Mouse (Mus musculus) gastrocnemius, postnatal 36 days (tissue): ENCODE measurements at regions not wholly inside any gene's neighbourhood (a gene's known extent, or its start where the extent isn't known, plus 50 kb on each side); places are given as distances from the start of the nearest gene placed in this dataset.

ENCODE experiments used
- DNase-seq, 2 experiments: peaks; one replicate each; pipeline ENCODE4 v3.0.0; 2022
- intact Hi-C: fragments of 180-260 bp; cut with DNase I; formaldehyde crosslinking; loops from one replicate; pipeline ENCODE4 v1.15.1; 2025

DNA sequence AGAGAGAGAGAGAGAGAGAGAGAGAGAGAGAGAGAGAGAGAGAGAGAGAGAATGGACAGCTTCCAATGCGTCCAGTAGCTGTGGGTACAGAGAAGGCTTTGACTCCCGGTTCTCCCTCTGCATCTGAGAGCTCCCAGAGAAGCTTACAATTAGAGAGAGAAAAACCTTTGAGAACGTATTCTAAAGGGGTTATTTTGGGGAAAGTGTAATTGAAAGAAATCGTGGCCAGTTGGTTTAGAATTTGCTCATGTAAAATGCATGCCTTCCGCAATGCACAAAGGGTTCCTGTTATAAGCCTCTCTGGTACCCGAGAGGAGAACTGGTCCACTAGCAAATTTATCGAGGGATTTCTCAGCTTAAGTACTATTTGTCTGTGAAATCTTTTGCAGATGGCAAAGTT is 68.2 kb upstream of the Peli2 start:
- DNase-seq, result no peak
- intact Hi-C loops, result no loop called here

DNA sequence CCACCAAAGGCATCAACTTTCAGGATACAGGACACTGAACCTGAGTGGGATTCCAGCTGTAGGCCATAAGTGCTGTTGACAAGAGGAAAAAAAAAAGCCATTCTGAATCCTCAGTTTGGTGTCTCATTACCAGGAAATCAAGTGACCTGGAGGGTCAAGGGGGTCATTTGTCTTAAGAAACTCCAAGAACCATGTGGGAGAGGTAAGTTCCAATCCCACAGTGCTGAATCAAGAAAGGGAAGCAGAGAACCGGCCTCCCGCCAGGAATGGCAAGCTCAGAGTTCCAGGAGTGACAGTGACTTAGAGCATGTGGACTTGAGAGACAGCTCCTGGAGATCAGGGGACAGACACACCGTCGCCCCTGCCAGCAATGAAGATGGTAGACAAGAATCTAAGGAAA is 67.5 kb upstream of the Peli2 start:
- DNase-seq, result no peak
- intact Hi-C loops, result no loop called here

DNA sequence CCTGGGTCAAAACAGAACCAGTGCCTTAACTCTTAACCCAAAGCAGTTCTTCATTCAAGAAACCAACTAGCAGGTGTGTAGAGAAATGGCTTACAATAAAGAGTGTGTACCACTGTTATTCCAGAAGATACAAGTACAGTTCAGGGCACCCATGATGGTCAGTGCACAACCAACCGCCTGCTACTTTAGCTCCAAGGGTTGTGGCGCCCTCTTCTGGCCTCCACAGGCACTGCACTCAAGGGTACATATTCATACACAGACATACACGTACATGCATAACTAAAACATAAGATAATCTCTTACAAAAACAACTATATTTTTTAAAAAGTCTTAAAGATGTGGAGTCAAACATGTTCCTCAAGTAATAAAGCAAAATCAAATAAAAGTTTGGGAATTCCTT is 65.9 kb upstream of the Peli2 start:
- DNase-seq, result no peak
- intact Hi-C loops, result no loop called here

DNA sequence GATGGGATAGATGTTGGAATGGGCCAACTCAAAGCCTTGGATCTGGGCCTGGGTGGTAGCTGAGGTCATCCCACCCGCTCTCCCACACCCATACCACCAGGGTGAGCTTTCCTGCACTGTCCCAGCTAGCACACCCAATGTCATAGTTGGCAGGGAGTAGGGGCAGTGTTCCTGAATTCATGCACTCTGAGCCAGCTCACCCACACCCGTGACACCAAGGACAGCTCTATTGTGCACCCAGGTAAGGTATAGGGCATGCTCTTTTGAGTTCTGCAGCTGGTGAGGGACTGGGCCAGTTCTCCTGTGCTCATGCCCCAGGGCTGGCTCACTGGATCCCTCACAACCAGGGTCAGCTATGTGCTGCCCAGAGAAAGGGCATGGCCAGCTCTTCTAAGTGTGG is 64.8 kb upstream of the Peli2 start:
- intact Hi-C loops, result no loop called here

DNA sequence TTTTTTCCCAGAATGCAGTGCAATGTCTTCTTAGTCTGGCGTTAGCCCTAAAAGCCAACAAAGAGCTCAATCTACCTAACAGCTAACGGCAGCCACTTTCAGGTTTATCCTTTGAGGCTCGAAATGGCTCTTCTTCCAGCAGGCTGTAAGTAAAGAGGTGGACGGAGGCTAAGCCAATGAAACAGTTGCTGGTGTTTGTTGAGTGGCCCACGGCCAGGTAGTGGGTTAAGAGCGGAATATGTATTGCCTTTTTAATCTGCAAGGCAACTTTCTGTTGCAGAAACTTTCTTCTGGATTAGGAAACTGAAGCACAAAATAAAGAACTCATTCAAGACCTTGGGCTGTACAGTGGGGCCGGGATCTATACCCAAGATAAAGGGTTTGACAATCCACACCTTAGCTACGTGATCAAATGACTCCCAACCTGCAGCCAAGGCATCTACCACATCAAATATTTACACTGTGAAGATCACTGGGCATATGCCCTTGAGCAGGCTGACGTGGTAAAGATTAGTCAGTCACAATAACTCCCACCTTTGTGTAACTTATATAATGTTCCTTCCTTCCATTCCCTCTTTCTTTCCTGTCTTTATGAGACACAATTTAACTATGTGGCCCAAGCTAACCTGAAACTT is 62.3 kb upstream of the Peli2 start:
- DNase-seq, result no peak
- intact Hi-C loops, result no loop called here

More for the DNA sequence above, 64.8 kb upstream of the Peli2 start:
- no peak for DNase-seq

DNA sequence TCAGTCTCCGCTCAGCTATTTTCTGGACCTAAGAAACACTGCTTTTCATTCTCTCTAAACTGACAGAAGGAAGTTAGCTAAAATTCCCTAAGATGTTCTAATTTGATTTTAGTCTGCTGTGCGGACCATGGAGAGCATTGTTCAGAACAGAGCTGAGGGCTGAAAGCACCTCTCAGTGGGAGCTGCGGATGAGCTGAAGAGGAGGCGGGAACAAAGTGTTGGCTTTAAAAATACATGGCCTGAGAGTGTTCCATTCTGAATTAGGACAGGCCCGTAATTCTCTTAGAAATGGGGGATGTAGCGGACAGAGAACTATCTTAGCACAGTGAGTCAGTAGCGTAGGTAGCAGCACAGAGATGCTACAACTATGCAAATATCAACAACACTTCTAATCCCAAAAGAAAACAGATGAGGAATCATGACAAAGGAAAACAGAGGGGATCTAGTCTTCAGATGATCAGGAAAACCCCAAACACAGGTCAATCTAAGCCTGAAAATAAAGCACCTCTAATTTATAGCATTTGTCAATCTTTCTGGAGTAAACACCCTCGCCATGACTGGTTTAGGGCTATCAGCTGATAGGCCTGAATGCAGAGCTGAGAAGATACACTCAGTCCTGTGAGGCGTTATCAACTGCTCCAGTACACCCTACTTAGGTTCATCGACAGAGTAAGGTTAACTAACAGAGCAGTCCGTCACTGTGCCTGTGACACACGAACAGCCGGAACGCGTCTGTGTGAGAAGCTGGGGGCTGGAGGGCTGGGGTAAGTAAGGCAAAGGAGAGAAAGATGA is 60.8 kb upstream of the Peli2 start:
- intact Hi-C loops, result no loop called here

DNA sequence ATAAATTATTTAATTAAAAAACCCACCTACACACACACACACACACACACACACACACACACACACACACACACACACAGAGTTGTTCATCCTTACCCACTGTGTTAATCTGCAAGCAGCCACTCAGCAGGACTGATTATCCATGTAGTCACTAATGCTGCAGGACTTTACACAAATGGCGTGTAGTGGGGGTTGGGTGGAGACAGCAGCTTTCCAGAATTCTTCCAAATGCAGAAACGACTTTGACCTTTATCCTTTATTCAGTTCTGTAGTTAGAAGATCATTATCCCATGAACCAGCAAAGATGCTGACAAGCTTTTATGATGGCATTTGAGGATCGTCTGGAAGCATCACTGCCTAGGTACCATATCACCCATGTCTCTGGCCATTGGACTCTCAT is 52.0 kb upstream of the Peli2 start:
- DNase-seq, result no peak
- intact Hi-C loops, result no loop called here

More for the DNA sequence above, 60.8 kb upstream of the Peli2 start:
- no peak for DNase-seq
